Mouse (Mus musculus): ENCODE results near the gene St3gal3.

- no peak for TF ChIP-seq CTCF (IDR thresholded peaks at IDR 0.05; ENCODE audit: borderline replicate concordance, extremely low read depth, insufficient read depth, insufficient read length)
- TF ChIP-seq POLR2A (IDR thresholded peaks at IDR 0.05; ENCODE audit: borderline replicate concordance, extremely low read depth, insufficient read depth, insufficient read length, poor library complexity, severe bottlenecking), result no peak
Observed at GRCm38 (mm10) chr4:117933248-117933647, 201.5 kb downstream of the St3gal3 start.

Data from brain, embryonic 14.5 days (tissue).